Mouse (Mus musculus) cerebellum, adult 2 months (tissue): ENCODE measurements around the gene Tcte1.

ENCODE experiments used
- CTCF ChIP-seq: fragments of 200-500 bp; IDR thresholded peaks from 2 replicates; pipeline ENCODE4 v1.5.1; 2011; ENCODE audit warnings: low read depth, mild to moderate bottlenecking, control low read depth, low read length, moderate library complexity, borderline replicate concordance; ENCODE audit not compliant: insufficient read depth
- POLR2A ChIP-seq: fragments of 200-500 bp; IDR thresholded peaks from 2 replicates; pipeline ENCODE4 v1.6.1; 2011; ENCODE audit warnings: low read length, control low read depth, borderline replicate concordance; ENCODE audit not compliant: insufficient read depth

- no peak for TF ChIP-seq POLR2A
- TF ChIP-seq CTCF, result no peak
Observed at GRCm38 (mm10) chr17:45579554-45579953, 56.3 kb downstream of the Tcte1 start.
